Mouse (Mus musculus) stomach, postnatal 0 days (tissue): Measurements from ENCODE around the gene Zbed6. TPM values are rescaled to one million over a fixed set of nuclear protein-coding genes. Genes with fewer than 3 reads are reported as not detected.
A peak's percentile ranks its signal among the peaks of the same experiment; 100 is the strongest.

Experiments used
- ATAC-seq: fragments of 200-750 bp; cut with Nextera tagmentation; 2 replicates; pipeline ENCODE4 v1.8.0; 2017; ENCODE audit not compliant: low FRiP score, low TSS enrichment
- DNase-seq: peaks from one replicate; pipeline ENCODE4 v3.0.0-alpha.2; 2016; ENCODE audit warnings: low spot score
- H3K27ac ChIP-seq: fragments of 300-500 bp; sonication (generic); replicated peaks from 2 replicates; pipeline ENCODE4 v1.5.1; 2014; ENCODE audit warnings: mild to moderate bottlenecking, control low read depth
- H3K27me3 ChIP-seq: fragments of 300-500 bp; sonication (generic); 2 replicates; pipeline ENCODE4 v1.6.1; 2014; ENCODE audit warnings: low read length; ENCODE audit not compliant: control insufficient read depth, insufficient read depth
- H3K36me3 ChIP-seq: fragments of 300-500 bp; sonication (generic); 2 replicates; pipeline ENCODE4 v1.6.1; 2014; ENCODE audit warnings: low read length, mixed read lengths; ENCODE audit not compliant: control insufficient read depth, insufficient read depth
- H3K4me1 ChIP-seq: fragments of 300-500 bp; sonication (generic); replicated peaks from 2 replicates; pipeline ENCODE4 v1.6.1; 2014; ENCODE audit warnings: antibody characterized with exemption; ENCODE audit not compliant: control insufficient read depth, insufficient read depth
- H3K4me2 ChIP-seq: fragments of 300-500 bp; sonication (generic); replicated peaks from 2 replicates; pipeline ENCODE4 v1.6.1; 2014; ENCODE audit warnings: low read depth, mild to moderate bottlenecking, control low read depth, moderate library complexity
- H3K4me3 ChIP-seq: fragments of 300-500 bp; sonication (generic); 2 replicates; pipeline ENCODE4 v1.5.1; 2014; ENCODE audit warnings: low read depth, low read length, control low read depth
- H3K9ac ChIP-seq: fragments of 300-500 bp; sonication (generic); 2 replicates; pipeline ENCODE4 v1.6.1; 2014; ENCODE audit warnings: mild to moderate bottlenecking, low read length, control low read depth, mixed read lengths
- H3K9me3 ChIP-seq: fragments of 300-500 bp; sonication (generic); 2 replicates; pipeline ENCODE4 v1.6.1; 2016; ENCODE audit warnings: low read length; ENCODE audit not compliant: control insufficient read depth
- CTCF ChIP-seq: IDR thresholded peaks from 2 replicates; pipeline ENCODE4 v1.5.1; 2016; ENCODE audit warnings: antibody characterized with exemption, low read depth, mild to moderate bottlenecking, moderate library complexity
- EP300 ChIP-seq: optimal IDR thresholded peaks from 2 replicates; pipeline ENCODE3; 2016; ENCODE audit warnings: antibody characterized with exemption
- WGBS: fragments of 180-500 bp; shearing (Covaris S2); extraction: QIAGEN DNeasy Blood & Tissue Kit; methylation state at CpG from one replicate; pipeline ENCODE4 v1.1.7; 2014; 5-methylcytosine and 5-hydroxymethylcytosine counted together
- polyA plus RNA-seq: library from polyadenylated mRNA; unstranded; fragments of >200 nt; fragmentation: Nextera tagmentation; extraction: Ambion mirVana; gene quantifications from 2 replicates; pipeline ENCODE4 v1.2.1, GENCODE M21; 2015

Zbed6 gene
- polyA plus RNA-seq, 1 experiment from 2014 or later: not detected

DNA sequence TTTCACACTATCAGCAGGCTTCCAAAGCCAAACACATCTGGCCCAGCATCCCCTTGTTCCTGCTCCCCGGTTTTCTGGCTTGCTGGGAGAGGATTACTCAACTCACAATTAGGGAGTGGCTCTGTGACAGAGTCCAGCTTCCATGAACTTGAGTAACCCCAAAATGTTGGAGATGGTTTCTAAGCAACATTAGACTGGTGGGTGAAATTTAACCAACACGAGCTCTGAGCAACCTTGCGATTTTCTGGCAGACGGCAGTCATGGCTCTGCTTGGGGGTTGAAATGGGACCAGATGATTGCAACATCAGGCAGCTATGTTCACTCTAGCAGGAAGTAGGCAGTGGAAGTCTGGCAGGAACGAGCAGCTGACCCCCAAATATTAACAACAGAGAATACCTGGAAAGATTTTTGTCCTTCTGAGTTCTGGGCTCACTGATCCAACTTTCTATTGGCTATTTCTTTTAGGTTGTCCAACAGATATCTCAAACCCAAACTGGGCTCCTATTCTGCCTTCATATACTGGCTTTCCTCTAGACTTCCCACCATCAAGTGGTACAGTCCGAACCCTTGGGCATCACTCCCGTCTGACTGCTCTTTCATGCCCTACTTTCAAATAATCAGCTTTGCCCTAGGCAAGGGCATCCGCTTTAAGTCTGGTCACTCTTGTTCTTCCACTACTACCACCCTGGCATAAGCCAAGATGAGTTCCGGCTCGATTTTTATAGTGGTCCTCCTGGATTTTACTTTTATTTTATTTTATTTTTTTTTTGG, 25.2 kb upstream of the Zbed6 start:
- Histone ChIP-seq H3K27me3 (no peaks in the 10 kb centered on the region), H3K4me3 (no peak overlapping the region), H3K9me3 (no peaks in the 10 kb centered on the region), H3K27ac (peak overlapping the region; percentile 45; the same call in 1 of the 2 replicates), H3K4me1 (no peaks in the 10 kb centered on the region; the same call in 1 of the 2 replicates), H3K9ac (no peak overlapping the region), H3K36me3 (no peaks in the 10 kb centered on the region), H3K4me2 (no peak overlapping the region)
- peak; percentile 93 for ATAC-seq
- no peak for TF ChIP-seq CTCF
- peak; percentile 56 for DNase-seq
- 50% methylated on average over 10 of the region's 10 CpGs for WGBS

DNA sequence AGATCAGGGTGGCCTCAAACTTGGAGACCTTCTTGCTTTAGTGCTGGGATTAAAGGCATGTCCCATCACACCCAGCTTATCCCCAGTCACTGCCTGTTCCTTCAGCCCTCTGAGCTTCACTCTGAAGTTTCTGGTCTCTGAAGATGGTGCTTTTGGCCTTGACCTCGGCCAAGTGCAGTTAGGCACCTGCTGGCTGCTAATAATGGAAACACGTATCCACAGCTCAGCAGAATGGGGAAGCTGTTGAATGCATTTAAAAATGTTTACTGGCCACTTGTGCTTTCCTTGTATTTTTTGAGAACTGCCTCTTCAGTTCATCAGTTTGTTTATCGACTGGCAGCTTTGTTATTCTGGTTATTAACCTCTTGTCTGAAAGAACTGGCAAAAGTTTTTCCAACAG, 11.1 kb upstream of the Zbed6 start:
- 63% methylated on average over 3 of the region's 3 CpGs for WGBS
- Histone ChIP-seq H3K4me2 (no peak overlapping the region), H3K9ac (no peak overlapping the region), H3K4me3 (no peak overlapping the region), H3K9me3 (no peaks in the 10 kb centered on the region), H3K4me1 (no peaks in the 10 kb centered on the region), H3K36me3 (no peaks in the 10 kb centered on the region), H3K27me3 (no peaks in the 10 kb centered on the region), H3K27ac (no peak overlapping the region)
- no peak for ATAC-seq
- no peak for DNase-seq
- TF ChIP-seq EP300 (no peak), CTCF (no peak)

DNA sequence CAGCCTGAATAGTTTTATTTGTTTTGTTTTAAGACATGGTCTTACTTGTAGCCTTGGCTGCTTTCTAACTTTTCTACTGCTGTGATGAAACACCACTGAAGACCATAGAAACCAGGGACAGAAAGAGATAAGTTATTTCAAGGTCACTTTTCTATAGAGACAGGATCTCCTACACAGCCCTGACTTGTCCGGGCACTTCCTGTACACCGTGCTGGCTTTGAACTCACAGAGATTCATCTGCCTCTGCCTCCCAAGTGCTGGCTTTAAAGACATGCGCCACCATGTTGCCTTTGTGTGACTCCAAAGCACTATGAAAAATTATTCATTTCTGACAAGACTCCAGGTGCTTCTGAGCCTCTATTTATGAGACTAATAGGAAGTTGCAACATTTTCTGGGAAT, 10.6 kb upstream of the Zbed6 start:
- H3K9ac ChIP-seq: no peak overlapping the region
- TF ChIP-seq EP300 (no peak), CTCF (no peak)
- no peak for DNase-seq
- no peak for ATAC-seq
- no peak overlapping the region for H3K4me2 ChIP-seq
- no peak overlapping the region for H3K4me3 ChIP-seq
- no peaks in the 10 kb centered on the region for H3K36me3 ChIP-seq
- H3K4me1 ChIP-seq: no peaks in the 10 kb centered on the region
- H3K27me3 ChIP-seq: no peaks in the 10 kb centered on the region
- WGBS: 76% methylated on average over 3 of the region's 3 CpGs
- no peak overlapping the region for H3K27ac ChIP-seq
- no peaks in the 10 kb centered on the region for H3K9me3 ChIP-seq

DNA sequence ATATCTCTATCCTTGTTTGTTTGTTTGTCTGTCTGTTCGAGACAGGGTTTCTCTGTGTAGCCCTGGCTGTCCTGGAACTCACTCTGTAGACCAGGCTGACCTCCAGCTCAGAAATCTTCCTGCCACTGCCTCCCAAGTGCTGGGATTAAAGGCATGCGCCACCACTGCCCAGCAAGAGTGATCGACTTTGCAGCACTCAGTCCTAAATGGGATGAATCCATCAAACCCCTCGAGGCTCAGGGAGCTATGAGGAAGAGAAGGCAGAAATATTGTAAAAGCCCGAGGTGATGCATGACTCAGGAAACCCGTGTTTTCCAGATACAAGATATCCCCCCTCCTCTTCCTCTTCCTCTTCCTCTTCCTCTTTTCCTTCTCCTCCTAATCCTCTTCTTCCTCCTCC, 10.1 kb upstream of the Zbed6 start:
- H3K4me3 ChIP-seq: no peak overlapping the region
- H3K4me2 ChIP-seq: no peak overlapping the region
- ATAC-seq: no peak
- H3K27ac ChIP-seq: no peak overlapping the region
- H3K9me3 ChIP-seq: no peaks in the 10 kb centered on the region
- no peaks in the 10 kb centered on the region for H3K36me3 ChIP-seq
- TF ChIP-seq CTCF: no peak
- TF ChIP-seq EP300: no peak
- H3K27me3 ChIP-seq: no peaks in the 10 kb centered on the region
- DNase-seq: no peak
- WGBS: 74% methylated on average over 6 of the region's 6 CpGs
- no peaks in the 10 kb centered on the region for H3K4me1 ChIP-seq
- no peak overlapping the region for H3K9ac ChIP-seq

DNA sequence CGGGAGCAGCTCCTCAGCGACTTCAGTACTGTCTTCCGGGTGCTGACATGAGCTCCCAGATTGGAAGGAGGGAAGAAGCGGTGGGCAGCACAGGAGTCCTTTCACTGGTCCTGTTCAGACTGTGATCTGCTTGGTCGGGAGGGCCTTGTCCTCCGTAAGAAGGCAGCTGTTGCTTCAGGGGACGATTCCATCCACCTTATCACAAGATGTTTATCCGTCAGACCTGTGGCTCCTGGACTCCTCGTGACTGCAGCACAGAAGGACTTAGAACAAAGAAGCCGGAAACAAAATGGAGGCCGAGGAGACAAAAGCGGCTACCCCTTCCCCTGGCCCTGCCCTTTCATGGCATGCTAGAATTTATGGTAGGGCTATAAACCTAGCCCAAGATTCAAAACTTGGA, 9.5 kb upstream of the Zbed6 start:
- no peak for DNase-seq
- Histone ChIP-seq H3K36me3 (no peaks in the 10 kb centered on the region), H3K27ac (no peak overlapping the region), H3K4me3 (no peak overlapping the region), H3K27me3 (no peaks in the 10 kb centered on the region), H3K4me1 (no peaks in the 10 kb centered on the region), H3K9me3 (no peaks in the 10 kb centered on the region), H3K9ac (no peak overlapping the region), H3K4me2 (no peak overlapping the region)
- TF ChIP-seq EP300 (no peak), CTCF (no peak)
- no peak for ATAC-seq
- 84% methylated on average over 12 of the region's 12 CpGs for whole genome bisulfite sequencing

DNA sequence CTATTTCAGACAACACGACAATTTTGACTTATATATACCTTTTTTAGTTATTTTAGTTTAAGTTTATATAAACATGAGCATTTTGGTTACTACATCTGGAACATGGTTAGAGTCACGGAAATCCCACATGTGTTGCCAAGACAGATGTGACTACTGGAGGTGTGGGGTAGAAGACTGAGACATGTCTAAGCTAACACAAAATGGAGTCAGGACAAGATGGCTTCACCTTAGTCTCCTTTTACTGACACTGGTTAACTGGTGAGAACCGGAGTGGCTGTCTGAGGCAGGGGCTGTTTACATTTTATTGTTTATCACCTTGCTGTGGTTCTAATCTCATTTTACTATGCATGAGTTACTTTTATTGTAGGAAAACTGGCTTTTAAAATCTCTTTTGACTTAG, 7.9 kb upstream of the Zbed6 start:
- H3K4me2 ChIP-seq: no peak overlapping the region
- no peaks in the 10 kb centered on the region for H3K27me3 ChIP-seq
- ATAC-seq (no peak), DNase-seq (no peak)
- TF ChIP-seq EP300: no peak
- no peak for TF ChIP-seq CTCF
- no peaks in the 10 kb centered on the region for H3K36me3 ChIP-seq
- no peak overlapping the region for H3K4me3 ChIP-seq
- H3K4me1 ChIP-seq: no peaks in the 10 kb centered on the region
- H3K27ac ChIP-seq: no peak overlapping the region
- 83% methylated on average over 3 of the region's 3 CpGs for WGBS
- no peaks in the 10 kb centered on the region for H3K9me3 ChIP-seq
- no peak overlapping the region for H3K9ac ChIP-seq
